Mouse (Mus musculus): ENCODE measurements around the gene Zfp119b.
"Not testable (repeated sequence)": the region's sequence is repeated elsewhere in the genome, so short reads cannot be mapped to it uniquely, and the experiment has no call there.

Zfp119b gene

DNA sequence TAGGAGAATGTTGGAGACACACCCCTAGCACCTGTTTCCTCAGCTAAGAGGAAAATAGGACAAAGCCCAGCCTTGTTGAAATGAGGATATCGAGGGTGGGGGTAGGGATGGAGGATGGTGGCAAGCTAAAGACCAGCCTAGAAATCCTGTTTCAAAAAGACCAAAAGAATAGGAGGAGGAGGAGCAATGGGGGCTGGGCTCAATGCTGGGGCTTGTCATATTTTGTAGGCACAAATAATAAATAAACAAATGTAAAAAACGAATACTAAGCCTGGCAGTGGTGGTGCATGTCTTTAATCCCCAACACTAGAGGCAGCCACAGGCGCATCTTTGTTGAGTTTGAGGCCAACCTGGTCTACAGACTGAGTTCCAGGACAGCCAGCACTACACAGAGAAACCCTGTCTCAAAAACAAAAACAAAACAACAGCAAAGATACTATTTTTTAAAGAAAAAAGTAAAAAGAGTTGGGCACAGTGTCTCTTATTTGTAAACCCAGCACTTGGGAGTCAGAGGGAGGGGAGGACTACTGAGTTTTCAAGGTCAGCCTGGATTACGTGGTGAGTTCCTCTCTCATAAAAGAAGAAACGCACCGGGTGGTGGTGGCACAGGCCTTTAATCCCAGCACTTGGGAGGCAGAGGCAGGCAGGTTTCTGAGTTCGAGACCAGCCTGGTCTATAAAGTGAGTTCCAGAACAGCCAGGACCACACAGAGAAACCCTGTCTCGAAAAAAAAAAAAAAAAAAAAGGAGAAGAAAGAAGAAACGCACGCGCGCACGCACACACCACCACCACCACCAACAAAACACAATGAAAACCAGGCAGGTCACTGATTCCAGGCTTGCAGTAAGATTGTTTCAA lies 8.7 kb upstream of the Zfp119b start:
- peak in 1 of 2 experiments; percentile 0 for DNase-seq (ENCODE audit: low spot score in 2 of 2)

DNA sequence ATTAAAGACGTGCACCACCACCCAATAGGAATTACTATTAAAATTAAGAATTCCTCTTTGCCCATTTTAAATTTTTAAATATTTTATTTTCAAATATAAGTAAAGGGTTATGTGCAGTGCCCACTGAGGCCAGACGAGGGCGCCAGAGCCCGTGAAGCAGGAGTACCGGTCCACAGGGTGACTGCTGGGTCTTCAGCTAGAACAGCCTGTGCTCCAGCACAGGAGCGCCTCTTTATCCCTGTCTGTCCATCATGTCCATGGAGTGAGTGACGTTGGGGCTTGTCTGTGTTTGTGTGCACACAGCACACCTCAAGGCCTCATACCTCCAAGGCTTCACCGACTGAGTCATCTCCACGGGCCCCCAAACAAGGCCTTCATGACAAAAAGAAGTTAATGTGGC lies 7.9 kb upstream of the Zfp119b start:
- peak; percentile 22 to 56 for DNase-seq (ENCODE audit: low spot score in 2 of 2)

DNA sequence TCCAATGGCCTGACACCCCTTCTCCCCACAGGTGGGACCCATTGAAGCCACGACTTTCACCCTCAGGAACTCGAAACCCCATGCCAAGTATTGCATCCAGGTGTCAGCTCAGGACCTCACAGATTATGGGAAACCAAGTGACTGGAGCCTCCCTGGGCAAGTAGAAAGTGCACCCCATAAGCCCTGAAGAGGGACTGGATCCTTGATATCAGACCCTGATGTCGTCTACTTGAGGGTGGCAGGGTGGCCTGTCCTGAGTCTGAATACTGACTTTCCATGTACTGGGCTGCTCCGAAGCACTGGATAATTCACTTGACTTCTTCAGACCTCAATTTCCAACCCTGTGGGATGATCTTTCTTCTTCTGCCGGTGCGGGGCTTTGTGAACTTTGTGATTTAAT lies 7.3 kb upstream of the Zfp119b start:
- no peak for DNase-seq (ENCODE audit: low spot score in 2 of 2)

DNA sequence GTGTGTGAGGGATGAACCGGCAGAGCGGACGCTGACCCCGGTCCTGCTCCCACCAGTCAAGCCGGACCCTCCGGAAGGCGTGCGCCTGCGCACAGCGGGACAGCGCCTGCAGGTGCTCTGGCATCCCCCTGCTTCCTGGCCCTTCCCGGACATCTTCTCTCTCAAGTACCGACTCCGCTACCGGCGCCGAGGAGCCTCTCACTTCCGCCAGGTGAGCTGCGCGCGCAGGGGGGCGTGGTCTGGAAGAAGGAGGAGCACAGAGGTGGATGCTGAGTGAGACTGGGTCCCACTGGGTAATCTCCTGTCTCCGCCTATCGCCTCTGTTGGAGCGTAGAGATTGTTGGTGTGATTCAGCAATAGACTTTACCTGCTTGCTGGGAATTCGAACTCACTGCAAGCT lies 6.8 kb upstream of the Zfp119b start:
- peak; percentile 64 to 87 for DNase-seq (ENCODE audit: low spot score in 2 of 2)

DNA sequence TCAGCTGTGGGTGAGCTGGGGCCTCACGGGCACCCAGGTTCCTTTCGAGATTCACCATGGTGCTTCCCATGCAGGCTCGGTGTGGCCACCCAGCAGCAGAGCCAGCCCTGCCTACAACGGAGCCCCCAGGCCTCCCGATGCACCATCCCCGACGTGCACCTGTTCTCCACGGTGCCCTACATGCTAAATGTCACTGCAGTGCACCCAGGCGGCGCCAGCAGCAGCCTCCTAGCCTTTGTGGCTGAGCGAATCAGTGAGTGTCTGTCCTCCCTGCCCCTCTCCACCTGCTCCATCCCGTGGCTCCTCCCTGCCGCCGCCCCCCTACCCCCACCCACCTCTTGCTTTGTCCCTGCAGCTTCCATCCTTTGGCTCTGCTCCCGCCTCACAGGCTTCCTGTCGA lies 4.9 kb upstream of the Zfp119b start:
- peak in 1 of 2 experiments; percentile 0 for DNase-seq (ENCODE audit: low spot score in 2 of 2)

DNA sequence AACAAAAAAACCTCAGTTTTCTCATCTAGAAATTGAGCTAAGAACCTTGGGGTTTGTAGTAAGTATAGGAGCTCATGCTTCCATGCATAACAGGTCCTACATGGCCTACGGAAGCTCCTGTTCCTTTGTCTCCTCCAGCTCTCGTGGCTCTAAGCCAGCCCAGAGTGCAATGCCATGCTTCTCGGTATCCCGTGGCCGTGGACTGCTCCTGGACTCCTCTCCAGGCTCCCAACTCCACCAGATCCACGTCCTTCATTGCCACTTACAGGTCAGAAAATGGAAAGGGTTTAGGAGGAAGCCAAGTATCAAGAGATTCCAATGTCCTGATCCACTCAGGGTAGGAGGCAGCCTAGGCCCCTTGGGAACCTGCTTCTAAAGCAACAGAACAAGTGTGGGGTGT lies 4.5 kb upstream of the Zfp119b start:
- DNase-seq (ENCODE audit: low spot score in 2 of 2) = no peak

DNA sequence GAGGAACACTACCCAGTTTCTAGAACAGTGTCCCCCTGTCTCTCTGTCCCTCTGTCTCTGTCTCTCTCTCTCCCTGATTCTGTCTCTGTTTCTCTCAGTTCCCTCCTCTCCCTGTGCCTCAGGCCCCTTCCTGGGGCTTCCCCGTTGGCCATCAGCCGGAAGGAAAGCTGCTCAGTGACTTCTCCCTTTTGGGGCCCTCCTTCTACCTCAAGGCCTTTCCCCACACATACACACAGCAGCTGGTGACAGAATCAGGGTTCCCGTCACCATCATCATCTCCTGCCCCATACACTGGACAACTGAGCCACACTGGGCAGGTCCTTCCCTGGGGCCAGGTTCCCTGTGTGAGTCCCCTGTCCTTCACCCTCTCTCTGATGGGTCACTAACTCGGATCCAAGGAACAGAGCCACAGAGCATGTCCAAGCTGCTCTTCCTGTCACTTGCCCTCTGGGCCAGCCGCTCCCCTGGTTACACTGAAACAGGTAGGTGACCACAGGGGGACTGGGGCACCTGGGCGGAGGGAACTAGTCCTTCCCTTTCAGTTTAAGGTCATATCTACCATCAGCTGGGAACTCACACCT lies 3.2 kb upstream of the Zfp119b start, which contains the start of gene Ebi3:
Ebi3 (plus strand) TSS at position 194 of the 581 bp plus-strand sequence.
- no peak for DNase-seq (ENCODE audit: low spot score in 2 of 2)

DNA sequence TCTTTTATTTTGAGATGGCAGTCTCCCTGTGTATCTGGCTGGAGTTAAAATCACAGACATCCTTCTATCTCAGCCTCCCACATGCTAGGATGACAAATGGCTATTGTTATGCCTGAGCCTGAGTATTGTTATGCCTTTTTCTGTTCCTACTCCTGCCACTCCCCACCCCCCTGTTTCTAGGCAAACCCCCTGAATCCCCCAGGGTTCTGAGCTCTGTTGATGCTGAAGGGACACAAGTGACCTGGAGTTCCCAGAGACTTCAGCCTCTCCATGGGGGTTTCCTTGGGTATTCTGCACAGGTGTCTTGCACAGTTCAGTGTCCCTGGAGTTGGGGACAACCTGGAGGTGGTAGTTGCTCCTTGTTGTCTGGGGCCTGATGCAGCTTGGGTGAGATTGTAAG lies 2.7 kb upstream of the Zfp119b start:
- DNase-seq (ENCODE audit: low spot score in 2 of 2) = no peak

DNA sequence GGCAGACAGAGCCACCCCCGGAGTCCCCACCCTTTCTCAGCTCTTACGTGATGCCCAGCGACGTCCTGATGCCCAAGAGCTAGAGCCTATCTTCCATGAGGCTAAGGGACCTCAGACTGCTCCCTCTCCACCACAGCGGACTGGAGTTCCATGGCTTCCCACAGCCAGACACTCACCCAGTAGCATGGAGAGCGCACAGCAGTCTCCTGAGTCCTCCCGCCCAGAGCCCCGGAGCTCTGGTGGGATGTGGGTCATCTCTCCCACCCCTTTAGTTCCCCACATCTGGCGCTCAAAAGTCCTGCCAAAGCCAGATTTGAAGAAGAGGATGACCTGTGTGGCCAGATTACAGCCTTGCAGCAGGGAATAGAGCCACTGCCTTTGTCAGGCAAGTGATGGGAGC lies 1.3 kb upstream of the Zfp119b start:
- no peak for DNase-seq (ENCODE audit: low spot score in 2 of 2)

DNA sequence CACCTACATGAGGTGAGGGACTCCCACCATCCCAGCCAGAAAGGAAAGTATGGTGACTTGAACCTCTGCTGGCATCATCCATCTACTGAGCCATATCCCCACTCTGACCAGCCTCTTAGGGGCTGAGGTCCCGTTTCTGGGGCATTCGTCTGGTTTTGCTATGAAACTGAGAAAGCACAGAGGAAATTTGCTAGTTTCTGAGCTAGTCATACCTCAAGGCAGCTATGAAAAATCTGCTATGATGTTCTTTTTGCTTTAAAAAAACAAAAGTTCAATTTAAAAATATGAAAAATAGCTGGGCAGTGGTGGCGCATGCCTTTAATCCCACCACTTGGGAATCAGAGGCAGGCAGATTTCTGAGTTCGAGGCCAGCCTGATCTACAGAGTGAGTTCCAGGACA lies 653 bp downstream of the Zfp119b start:
- DNase-seq (ENCODE audit: low spot score in 2 of 2) = no peak

DNA sequence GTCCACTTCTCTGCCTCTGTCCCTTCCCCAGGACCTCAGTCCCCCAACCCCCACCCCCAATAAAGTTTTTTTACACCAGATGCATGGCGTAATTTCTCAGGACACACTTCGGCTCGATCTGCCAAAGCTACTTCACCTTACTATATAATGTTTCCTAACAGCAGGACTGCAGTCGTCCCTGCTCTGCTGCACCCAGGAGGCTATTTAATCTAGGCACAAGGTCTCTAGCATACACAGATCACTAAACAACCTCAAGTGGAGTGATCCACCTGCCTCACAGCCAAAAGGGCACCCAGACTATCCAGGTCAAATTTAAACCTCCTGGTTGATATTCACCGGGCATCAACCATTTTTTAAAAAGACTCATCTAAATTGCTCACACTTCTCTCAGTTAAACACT lies 3.6 kb downstream of the Zfp119b start:
- no peak for DNase-seq (ENCODE audit: low spot score in 2 of 2)

DNA sequence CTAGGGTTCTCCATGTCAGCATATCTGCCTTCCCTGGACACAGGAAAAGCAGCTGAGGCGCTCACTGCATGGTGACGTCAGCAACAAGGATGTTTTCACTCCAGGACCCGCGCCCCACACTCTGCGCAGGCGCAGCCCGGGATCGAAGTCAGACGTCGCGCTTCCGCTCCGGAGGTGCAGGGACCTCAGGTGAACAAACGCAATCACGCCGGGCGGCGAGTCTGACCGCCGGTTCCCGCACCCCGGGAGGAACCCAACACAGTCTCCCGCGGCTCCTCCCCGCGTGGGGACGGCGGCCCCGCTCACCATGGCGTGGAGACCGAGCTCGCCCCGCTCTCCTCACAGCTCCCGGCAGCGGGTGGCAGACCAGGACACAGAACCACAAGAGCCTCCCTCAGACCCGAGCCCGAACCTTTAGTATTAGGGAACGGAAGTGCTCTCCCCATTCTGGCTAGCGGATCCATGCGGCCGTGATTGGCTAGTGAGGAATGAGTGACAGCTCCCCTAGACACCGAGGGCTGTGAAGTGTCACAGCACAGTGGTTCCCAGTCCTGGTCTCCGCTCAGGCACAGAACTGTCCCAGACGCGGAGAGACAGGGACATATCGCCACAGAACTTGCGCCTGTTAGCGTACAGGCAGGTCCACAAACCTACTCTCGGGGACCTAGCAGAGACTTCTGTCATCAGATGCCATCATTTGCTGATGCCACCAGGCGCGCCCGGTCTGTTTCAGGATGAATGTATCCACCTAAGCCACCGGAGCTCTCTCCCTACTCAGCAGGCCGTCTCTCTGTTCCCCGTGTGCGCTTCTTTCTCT lies 4.2 kb downstream of the Zfp119b start:
- peak; percentile 84 to 90 for DNase-seq (ENCODE audit: low spot score in 2 of 2)

DNA sequence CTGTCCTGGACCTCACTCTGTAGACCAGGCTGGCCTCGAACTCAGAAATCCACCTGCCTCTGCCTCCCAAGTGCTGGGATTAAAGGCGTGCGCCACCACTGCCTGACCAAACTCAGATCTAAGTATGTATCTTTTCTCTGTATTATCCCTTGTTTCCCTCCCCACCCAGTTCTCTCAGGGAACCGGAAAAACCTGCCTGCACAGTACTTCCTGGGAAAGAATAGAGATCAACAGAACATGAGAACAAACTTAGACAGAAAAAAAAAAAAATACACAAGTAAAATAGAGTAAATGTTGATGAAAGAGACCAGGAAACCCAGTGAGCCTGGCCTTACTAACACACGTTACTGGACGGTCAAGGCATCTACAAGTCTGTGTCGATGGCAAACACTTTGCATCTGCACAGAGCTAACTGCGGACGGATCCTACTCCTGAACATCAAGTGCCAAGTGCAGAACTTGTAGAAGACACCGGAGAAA lies 4.9 kb downstream of the Zfp119b start:
- not testable (repeated sequence) for DNase-seq (ENCODE audit: low spot score in 2 of 2)

DNA sequence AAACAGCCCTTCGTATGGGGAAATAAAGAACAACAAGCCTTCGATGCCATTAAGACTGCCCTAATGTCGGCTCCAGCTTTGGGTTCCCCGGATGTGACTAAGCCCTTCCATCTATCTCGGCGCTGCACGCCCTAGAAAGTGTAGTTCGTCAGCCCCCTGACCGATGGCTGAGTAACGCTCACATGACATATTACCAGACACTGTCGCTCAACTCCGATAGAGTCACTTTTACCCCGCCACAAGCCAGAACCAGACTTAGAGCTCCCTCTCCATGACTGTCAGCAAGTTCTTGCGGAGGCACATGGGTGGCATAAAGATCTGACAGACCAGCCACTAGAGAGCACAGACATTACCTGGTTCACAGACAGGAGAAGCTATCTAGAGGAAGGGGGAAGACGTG lies 16.1 kb downstream of the Zfp119b start:
- DNase-seq (ENCODE audit: low spot score in 2 of 2) = no peak

DNA sequence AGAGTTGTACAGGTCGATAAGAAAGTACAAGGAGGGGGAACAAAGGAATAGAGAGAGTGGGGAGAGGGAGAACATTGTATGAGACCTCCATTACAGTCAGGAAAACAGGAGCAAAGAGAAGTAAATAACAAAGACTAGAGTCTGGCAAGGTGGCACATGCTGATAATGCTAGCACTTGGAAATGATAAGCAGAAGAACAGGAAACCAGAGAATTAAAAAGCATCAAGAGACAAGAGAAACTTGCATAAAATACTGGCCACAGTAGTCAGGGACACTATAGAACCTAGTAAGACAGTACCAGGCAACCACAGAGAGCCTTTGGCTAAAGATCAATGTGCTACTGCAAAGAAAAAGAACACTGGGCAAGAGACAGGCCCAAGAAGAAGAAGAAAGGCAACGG lies 16.7 kb downstream of the Zfp119b start:
- DNase-seq (ENCODE audit: low spot score in 2 of 2) = no peak

DNA sequence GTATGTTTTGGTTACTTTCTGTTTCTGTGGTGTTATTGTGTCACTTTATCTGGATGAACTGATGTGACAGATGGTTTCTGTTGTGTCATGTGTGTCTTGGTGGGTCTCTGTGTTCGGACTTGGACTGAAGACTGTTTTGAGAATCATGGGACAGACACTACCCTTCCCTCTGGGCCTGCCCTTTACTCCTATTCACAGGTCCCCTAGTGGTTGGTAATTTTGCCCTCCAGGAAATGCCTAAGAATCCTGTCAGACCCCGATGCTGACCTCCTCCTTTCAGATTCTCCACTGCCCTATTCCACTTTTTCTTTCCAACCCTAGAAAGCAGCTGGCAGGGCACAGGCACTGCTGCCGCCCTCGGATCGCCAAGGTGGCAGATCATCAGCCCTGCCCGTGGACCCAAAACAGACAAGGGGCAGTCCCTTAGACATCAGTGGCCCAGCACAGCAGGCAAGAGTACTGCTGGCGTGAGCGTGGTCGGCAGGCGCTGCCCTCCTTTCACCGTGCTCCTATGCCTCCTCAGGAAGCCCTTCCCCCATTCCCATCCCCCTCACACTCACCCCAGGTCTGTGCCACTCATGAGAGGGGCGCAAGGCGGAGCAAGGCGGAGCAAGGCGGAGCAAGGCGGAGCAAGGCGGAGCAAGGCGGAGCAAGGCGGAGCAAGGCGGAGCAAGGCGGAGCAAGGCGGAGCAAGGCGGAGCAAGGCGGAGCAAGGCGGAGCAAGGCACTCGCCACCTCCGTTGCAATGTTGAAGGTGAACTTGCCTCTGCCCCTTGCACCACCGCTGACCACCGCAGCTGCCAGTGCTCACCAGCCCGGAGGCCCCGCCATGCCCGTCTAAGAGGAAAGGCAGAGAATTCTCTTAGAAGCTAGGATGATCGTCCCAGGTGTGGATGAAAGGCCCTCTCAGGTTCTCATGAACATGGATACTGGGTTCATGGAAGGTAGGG lies 17.5 kb downstream of the Zfp119b start:
- peak; percentile 11 to 61 for DNase-seq (ENCODE audit: low spot score in 2 of 2)

DNA sequence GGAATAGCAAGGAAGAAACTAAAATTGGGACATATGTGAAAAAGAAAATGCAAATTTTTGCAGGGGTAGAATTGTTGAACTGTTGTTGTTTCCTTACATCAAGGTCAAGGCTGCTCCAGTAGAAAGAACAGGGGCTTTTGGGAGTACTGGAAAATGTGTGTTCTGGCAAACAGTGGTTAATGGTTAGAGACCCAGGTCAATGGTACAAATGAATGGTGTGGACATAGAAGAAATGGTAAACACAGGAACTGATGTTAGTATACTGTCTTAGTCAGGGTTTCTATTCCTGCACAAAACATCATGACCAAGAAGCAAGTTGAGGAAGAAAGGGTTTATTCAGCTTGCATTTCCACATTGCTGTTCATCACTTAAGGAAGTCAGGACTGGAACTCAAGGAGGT lies 42.6 kb downstream of the Zfp119b start:
- DNase-seq (ENCODE audit: low spot score in 2 of 2) = no peak

DNA sequence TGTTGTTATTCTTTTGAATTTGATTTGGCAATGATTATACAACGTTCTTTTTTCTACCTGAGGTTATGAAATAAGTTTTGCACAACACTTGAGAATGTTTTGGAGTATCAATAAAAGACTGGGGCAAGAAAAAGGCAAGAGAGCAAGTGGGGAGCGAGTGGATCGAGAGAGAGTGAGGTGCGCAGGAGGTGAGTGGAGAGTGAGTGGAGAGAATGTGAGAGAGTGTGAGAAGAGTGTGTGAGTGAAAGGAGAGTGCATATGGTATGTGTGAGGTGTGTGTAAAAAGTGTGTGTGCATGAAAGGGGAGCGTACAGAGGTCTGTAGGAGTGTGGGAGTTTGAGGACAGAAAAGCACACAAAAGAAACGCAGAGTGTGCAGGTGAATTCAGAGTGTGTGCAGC lies 45.2 kb downstream of the Zfp119b start:
- DNase-seq (ENCODE audit: low spot score in 2 of 2) = no peak

DNA sequence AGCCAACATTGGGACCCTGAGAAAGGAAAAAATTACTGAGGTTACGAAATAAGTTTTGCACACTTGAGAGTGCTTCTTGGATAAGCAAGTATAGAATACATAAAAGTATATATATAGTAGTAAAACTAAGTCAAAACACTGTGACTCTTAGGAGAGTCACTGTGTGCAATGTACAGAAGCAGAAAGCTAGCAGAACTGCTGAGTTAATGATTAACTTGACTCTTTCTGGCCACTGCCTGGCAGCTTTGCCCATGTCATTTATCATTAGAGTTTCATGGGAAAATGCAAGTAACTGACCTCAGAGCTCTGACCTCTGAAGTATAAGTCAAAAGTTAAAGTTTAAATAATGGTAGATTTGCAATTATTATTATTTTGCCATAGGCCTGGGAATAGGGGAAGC lies 45.6 kb downstream of the Zfp119b start:
- no peak for DNase-seq (ENCODE audit: low spot score in 2 of 2)

DNA sequence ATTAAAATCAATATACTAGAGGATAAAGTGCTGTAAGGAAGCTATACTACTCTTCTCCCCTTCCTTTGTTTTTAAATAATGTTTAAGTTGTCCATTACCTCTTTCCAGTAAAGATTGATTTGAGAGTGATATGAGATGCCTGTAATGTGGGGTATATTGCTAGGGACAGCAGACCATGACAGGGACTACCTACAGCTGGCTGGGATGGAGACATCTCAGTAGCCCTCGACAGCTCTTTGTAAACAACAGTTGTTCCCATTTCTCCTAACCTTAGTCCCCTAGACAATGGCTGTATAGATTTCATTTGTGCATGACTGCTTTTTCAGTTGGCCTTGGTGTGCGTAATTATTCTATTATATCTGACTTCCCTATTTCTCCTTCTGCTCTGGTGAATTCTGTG lies 46.2 kb downstream of the Zfp119b start:
- no peak for DNase-seq (ENCODE audit: low spot score in 2 of 2)

DNA sequence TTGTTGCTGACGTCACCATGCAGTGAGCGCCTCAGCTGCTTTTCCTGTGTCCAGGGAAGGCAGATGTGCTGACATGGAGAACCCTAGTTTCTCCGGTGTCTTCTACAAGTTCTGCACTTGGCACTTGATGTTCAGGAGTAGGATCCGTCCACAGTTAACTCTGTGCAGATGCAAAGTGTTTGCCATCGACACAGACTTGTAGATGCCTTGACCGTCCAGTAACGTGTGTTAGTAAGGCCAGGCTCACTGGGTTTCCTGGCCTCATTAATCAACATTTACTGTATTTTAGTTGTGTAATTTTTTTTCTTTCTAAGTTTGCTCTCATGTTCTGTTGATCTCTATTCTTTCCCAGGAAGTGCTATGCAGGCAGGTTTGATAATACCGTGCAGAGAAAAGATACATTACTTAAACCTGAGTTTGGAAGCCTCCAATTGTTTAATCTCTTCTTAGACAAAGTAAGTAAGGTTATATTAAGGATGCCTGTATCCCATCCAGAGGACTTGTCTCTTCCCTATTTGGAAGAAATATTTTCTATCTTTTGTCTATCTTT lies 56.8 kb downstream of the Zfp119b start:
- peak in 1 of 2 experiments; percentile 31 for DNase-seq (ENCODE audit: low spot score in 2 of 2)

Data from urinary bladder, adult 18-20 months (tissue).